Mouse (Mus musculus) hindbrain, embryonic 16.5 days (tissue): ENCODE results near the gene Polr2j. TPM values are rescaled to one million over a fixed set of nuclear protein-coding genes. Genes with fewer than 3 reads are reported as not detected.
A peak's percentile ranks its signal among the peaks of the same experiment; 100 is the strongest.

Experiments
- ATAC-seq: fragments of 200-750 bp; cut with Nextera tagmentation; 2 replicates; pipeline ENCODE4 v1.8.0; 2017; ENCODE audit warnings: moderate TSS enrichment, moderate library complexity
- H3K27ac ChIP-seq: fragments of 300-500 bp; sonication (generic); 2 replicates; pipeline ENCODE4 v1.5.1; 2014; ENCODE audit warnings: low read depth, mild to moderate bottlenecking, control low read depth, low read length, moderate library complexity
- H3K27me3 ChIP-seq: fragments of 300-500 bp; sonication (generic); replicated peaks from 2 replicates; pipeline ENCODE4 v1.6.1; 2014; ENCODE audit warnings: low read length; ENCODE audit not compliant: control insufficient read depth, insufficient read depth
- H3K36me3 ChIP-seq: fragments of 300-500 bp; sonication (generic); 2 replicates; pipeline ENCODE4 v1.6.1; 2014; ENCODE audit warnings: mild to moderate bottlenecking, low read length, moderate library complexity, mixed read lengths; ENCODE audit not compliant: control insufficient read depth, insufficient read depth
- H3K4me1 ChIP-seq: fragments of 300-500 bp; sonication (generic); 2 replicates; pipeline ENCODE4 v1.6.1; 2014; ENCODE audit warnings: low read depth, low read length; ENCODE audit not compliant: control insufficient read depth, insufficient read depth
- H3K4me2 ChIP-seq: fragments of 300-500 bp; sonication (generic); 2 replicates; pipeline ENCODE4 v1.6.1; 2014; ENCODE audit warnings: mild to moderate bottlenecking, low read length, control low read depth, moderate library complexity
- H3K4me3 ChIP-seq: fragments of 300-500 bp; sonication (generic); 2 replicates; pipeline ENCODE4 v1.5.1; 2014; ENCODE audit warnings: mild to moderate bottlenecking, low read length, control low read depth, moderate library complexity
- H3K9ac ChIP-seq: fragments of 300-500 bp; sonication (generic); 2 replicates; pipeline ENCODE4 v1.6.1; 2014; ENCODE audit warnings: low read depth, mild to moderate bottlenecking, control low read depth, low read length, moderate library complexity
- H3K9me3 ChIP-seq: fragments of 300-500 bp; sonication (generic); 2 replicates; pipeline ENCODE4 v1.6.1; 2014; ENCODE audit warnings: mild to moderate bottlenecking, low read length, moderate library complexity; ENCODE audit not compliant: control insufficient read depth
- WGBS: fragments of 180-500 bp; shearing (Covaris S2); extraction: QIAGEN DNeasy Blood & Tissue Kit; methylation state at CpG from one replicate; pipeline ENCODE4 v1.1.7; 2014; 5-methylcytosine and 5-hydroxymethylcytosine counted together
- polyA plus RNA-seq: library from polyadenylated mRNA; unstranded; fragments of >200 nt; fragmentation: Nextera tagmentation; extraction: Ambion mirVana; gene quantifications from 2 replicates; pipeline ENCODE4 v1.2.1, GENCODE M21; 2015

Gene Polr2j
- polyA plus RNA-seq, 1 experiment from 2014 or later: 210 TPM

GRCm38 (mm10) chr5:136136292-136136990, 20.0 kb downstream of the Polr2j start:
- Histone ChIP-seq H3K9ac (peak overlapping the region; percentile 77), H3K4me2 (peak overlapping the region; percentile 74), H3K27me3 (no peaks in the 10 kb centered on the region), H3K27ac (peak overlapping the region; percentile 65), H3K4me1 (peaks cover 15% of the 10 kb centered on the region), H3K9me3 (no peaks in the 10 kb centered on the region), H3K4me3 (peak overlapping the region; percentile 79), H3K36me3 (peaks cover 26% of the 10 kb centered on the region)
- no peak; the same call in 1 of the 2 replicates for ATAC-seq
- 7% methylated on average over 20 of the region's 20 CpGs for WGBS

- no peak for ATAC-seq
- no peak overlapping the region for H3K4me3 ChIP-seq
- no peaks in the 10 kb centered on the region for H3K9me3 ChIP-seq
- H3K4me2 ChIP-seq: no peak overlapping the region
- H3K27me3 ChIP-seq: no peaks in the 10 kb centered on the region
- peaks cover 15% of the 10 kb centered on the region for H3K4me1 ChIP-seq
- WGBS: 79% methylated on average over 13 of the region's 13 CpGs
- H3K27ac ChIP-seq: no peak overlapping the region
- H3K36me3 ChIP-seq: peaks cover 21% of the 10 kb centered on the region
- H3K9ac ChIP-seq: no peak overlapping the region
These were observed 21.3 kb downstream of the Polr2j start for GRCm38 (mm10) chr5:136137658-136138274.

GRCm38 (mm10) chr5:136139393-136139792, 23.0 kb downstream of the Polr2j start:
- H3K27ac ChIP-seq: no peak overlapping the region
- H3K4me3 ChIP-seq: no peak overlapping the region
- peaks cover 21% of the 10 kb centered on the region for H3K36me3 ChIP-seq
- H3K4me2 ChIP-seq: no peak overlapping the region
- H3K27me3 ChIP-seq: no peaks in the 10 kb centered on the region
- no peaks in the 10 kb centered on the region for H3K9me3 ChIP-seq
- H3K4me1 ChIP-seq: peaks cover 15% of the 10 kb centered on the region
- WGBS: 96% methylated on average over 13 of the region's 13 CpGs
- H3K9ac ChIP-seq: no peak overlapping the region
- no peak for ATAC-seq

- Histone ChIP-seq H3K9ac (no peak overlapping the region), H3K9me3 (no peaks in the 10 kb centered on the region), H3K4me3 (no peak overlapping the region), H3K36me3 (peaks cover 21% of the 10 kb centered on the region), H3K27me3 (no peaks in the 10 kb centered on the region), H3K27ac (no peak overlapping the region), H3K4me1 (peaks cover 9% of the 10 kb centered on the region), H3K4me2 (no peak overlapping the region)
- 90% methylated on average over 10 of the region's 10 CpGs for WGBS
- no peak for ATAC-seq
These were observed 23.6 kb downstream of the Polr2j start for GRCm38 (mm10) chr5:136140057-136140482.

- H3K4me3 ChIP-seq: no peak overlapping the region
- no peak overlapping the region for H3K27ac ChIP-seq
- no peak overlapping the region for H3K9ac ChIP-seq
- no peaks in the 10 kb centered on the region for H3K9me3 ChIP-seq
- H3K4me2 ChIP-seq: no peak overlapping the region
- H3K36me3 ChIP-seq: peaks cover 21% of the 10 kb centered on the region
- no peaks in the 10 kb centered on the region; the same call in 1 of the 2 replicates for H3K4me1 ChIP-seq
- ATAC-seq: no peak
- no peaks in the 10 kb centered on the region for H3K27me3 ChIP-seq
- WGBS: 87% methylated on average over 5 of the region's 5 CpGs
These were observed 26.3 kb downstream of the Polr2j start for GRCm38 (mm10) chr5:136142746-136143145.

- Histone ChIP-seq H3K27me3 (no peaks in the 10 kb centered on the region), H3K36me3 (peaks cover 21% of the 10 kb centered on the region), H3K4me1 (no peaks in the 10 kb centered on the region), H3K9me3 (no peaks in the 10 kb centered on the region), H3K4me2 (no peak overlapping the region), H3K4me3 (no peak overlapping the region), H3K9ac (no peak overlapping the region), H3K27ac (no peak overlapping the region)
- no peak for ATAC-seq
- 95% methylated on average over 6 of the region's 6 CpGs for WGBS
These were observed 26.8 kb downstream of the Polr2j start for GRCm38 (mm10) chr5:136143161-136143755.

- Histone ChIP-seq H3K9ac (no peak overlapping the region), H3K9me3 (no peaks in the 10 kb centered on the region), H3K4me2 (no peak overlapping the region), H3K27ac (no peak overlapping the region), H3K36me3 (peaks cover 17% of the 10 kb centered on the region), H3K27me3 (no peaks in the 10 kb centered on the region), H3K4me1 (no peaks in the 10 kb centered on the region), H3K4me3 (no peak overlapping the region)
- 75% methylated on average over 12 of the region's 12 CpGs for WGBS
- ATAC-seq: no peak
These were observed 28.4 kb downstream of the Polr2j start for GRCm38 (mm10) chr5:136144606-136145430.

- H3K9me3 ChIP-seq: no peaks in the 10 kb centered on the region
- ATAC-seq: no peak
- H3K36me3 ChIP-seq: 0 out of 2 replicates have a peak, but pooled peaks cover 2% of the 10 kb centered on the region
- no peak overlapping the region for H3K27ac ChIP-seq
- no peaks in the 10 kb centered on the region for H3K4me1 ChIP-seq
- H3K27me3 ChIP-seq: no peaks in the 10 kb centered on the region
- H3K4me3 ChIP-seq: no peak overlapping the region
- H3K9ac ChIP-seq: no peak overlapping the region
- WGBS: 93% methylated on average over 1 of the region's 1 CpGs
- no peak overlapping the region for H3K4me2 ChIP-seq
These were observed 30.5 kb downstream of the Polr2j start for GRCm38 (mm10) chr5:136146936-136147335.
